Mouse (Mus musculus): ENCODE data around the gene Tgoln1.
A peak's percentile ranks its signal among the peaks of the same experiment; 100 is the strongest.

Tgoln1 gene

DNA sequence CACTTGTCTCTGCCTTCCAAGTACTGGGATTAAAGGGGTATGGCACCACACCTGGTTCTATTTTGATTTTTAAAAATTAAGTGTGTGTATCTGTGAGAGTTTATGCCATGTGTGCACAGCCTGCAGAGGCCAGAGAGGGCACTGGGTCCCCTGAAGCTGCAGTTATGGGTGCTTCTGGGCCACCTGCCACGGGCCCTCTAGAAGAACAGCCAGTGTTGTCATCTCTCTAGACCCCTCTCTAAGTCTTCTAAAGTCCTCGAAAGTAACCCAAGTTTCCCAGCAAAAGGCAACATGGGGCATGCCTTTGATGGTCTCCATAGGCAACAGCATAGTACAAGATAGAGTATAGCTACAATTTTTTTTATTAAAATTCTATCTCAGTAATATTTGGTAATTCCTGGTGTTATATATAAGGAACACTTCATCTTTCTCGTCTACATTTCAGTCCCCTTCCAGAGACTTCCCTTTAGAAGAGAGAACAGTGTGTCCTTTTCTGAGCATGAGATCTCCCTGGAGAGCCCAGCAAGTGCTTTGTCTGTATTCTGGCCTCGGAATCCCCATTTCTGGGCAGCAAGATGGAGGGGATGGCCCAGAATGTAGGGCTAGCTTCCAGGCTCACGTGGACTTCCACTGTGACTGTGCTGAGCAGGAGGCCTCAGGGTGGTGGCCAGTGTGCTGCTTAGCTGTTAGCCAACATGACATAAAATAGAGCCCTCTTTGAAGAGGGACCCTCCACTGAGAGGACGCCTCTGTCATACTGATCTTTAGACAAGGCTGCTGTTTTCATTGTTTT lies 23.6 kb downstream of the Tgoln1 start:
- no peak for DNase-seq

DNA sequence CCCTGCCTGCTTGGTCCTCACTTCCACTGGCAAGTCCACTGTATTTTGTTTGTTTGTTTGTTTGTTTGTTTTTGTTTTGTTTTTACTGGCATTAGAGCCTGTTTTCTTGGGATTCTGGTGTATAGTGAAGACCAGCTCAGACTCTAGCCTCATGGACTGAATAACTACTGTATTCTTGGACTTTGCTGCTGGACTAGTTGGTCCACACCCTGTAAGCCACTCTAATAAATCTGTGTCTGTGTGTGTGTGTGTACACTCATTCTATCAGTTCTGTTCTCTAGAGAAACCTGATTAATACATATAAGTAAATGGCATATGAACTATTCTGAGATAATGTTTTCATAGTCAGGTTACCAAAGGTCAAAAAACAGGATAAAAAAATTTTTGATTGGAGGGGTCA lies 26.7 kb downstream of the Tgoln1 start:
- DNase-seq, result no peak

DNA sequence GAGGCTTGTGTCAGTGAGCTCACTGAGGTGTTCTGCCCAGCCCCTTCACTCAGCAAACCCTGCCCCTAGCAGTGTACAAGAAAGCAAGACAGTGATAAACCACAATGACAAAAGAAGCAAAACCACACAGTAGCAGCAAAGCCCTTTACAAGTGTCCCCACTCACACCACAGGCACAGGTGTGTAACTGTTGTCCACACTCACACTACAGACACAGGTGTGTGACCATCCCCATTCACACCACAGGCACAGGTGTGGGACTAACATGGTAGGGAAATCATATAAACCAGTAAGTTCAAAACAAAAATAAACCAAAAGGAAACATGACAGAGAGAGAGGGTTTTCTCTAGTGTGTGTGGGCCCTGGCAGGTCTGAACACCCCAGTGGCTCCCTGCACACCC lies 28.5 kb downstream of the Tgoln1 start:
- DNase-seq, result no peak

DNA sequence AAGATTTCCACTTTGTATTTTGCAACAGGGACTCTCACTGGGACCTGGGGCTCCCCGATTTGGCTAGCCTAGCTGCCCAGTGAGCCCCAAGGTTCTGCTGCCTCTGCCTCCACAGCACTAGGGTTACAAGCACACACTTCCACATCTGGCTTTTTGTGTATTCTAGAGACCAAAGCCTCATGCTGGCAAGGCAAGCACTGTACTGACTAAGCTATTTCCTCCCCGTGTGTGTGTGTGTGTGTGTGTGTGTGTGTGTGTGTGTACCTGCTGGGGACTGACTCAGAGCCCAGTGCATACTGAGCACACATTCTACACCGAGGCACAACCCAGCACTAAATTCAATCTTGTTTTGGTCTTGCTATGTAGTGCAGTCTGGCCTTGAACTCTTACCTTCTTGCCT lies 30.1 kb downstream of the Tgoln1 start:
- DNase-seq, result no peak

DNA sequence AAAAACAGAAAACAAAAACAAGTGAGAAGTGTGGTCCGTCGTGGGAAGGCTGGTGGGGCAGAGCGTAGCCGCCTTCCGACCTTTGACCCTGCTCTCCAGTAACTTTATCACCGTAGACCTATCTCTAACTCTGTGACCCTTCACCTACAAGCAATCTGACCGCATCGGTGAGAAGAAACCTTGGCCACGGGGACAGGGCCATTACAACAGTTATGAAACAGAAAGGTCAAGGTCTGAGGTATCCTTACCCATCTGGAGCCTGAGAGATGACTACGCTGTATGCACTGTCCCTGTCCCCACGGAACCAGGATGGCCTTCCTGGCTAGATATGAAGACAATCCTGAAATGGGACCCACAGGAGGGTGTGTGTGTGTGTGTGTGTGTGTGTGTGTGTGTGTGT lies 32.6 kb downstream of the Tgoln1 start:
- DNase-seq, result no peak

DNA sequence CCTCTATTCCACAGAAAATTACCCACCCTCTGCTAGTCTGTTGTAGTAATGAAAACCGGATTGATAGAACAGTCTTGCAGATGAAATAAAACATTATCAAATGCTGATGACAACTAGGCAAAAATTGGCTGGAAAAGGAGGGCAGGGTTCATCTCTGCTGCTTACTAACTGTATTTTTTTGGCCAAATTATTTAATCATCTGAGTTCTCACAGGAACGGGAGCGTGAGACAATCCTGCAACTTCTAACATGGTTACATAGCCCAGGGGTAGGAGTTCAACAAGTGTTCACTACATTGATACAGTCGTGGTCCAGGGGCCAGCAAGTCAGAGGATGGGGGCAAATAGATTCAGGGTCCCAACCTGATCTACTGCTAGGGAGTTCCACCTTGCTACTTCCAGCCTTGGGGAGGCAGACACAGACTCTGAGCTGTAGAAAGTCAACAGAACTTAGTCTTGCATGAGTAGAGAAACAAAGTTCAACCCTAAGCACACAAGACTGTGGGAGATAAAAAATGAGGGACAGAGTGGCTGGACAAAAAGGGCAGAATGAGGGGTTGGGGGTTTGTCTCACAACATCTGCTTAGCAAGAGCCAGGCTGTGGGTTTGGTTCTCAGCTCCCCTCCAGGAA lies 33.5 kb downstream of the Tgoln1 start:
- DNase-seq, result no peak

DNA sequence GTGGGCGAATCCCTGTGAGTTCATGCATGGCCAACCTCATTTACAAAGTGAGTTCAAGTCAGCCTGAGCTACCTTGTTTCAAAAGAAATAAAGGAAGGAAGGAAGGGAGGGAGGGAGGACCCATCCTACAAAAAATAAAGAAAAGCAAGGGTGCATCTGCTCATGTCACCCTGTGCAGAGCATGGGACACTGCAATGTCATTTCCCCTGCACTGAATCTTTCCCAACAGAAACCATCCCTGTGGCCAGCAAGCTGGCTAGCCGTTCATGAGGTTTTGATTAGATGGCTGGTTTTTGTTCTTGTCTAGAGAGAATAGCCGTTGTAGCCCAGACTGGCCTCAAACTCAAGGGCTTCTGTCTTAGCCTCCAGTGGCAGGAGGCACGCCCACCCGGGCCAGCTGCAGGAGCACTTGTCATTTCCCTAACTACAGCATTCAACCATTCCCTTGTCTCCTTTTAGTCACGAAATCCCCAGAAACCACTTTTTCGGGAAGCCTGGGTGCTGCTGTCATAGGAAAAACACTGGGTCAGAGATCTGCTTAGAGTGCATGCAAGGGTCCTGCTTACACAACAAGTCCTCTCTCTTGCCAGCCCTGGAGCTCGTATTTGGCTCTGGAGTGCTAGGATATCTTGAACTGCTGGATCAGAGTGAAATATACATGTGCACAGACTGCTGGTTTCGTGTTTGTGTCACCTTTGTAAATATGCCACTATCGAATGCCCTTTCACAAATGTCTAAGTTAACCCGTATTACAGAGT lies 35.0 kb downstream of the Tgoln1 start:
- no peak for DNase-seq

DNA sequence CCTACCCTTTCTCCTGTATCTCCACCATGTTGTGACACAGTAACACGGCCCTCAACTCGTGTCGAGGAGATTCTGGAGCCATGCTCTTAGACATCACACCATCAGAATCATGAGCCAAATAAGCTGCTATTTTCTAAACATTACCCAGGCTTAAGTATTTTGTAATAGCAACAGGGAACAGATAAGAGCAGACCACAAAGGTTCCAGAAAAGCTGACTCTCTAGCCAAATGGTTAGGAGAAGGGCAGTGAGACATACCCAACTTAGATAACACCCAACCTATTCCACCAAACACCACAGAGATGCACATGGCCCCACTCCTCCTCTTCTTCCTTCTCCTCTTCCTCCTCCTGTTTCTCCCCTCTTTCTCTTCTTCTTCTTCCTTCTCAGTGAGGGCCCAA lies 40.8 kb downstream of the Tgoln1 start:
- DNase-seq, result no peak

DNA sequence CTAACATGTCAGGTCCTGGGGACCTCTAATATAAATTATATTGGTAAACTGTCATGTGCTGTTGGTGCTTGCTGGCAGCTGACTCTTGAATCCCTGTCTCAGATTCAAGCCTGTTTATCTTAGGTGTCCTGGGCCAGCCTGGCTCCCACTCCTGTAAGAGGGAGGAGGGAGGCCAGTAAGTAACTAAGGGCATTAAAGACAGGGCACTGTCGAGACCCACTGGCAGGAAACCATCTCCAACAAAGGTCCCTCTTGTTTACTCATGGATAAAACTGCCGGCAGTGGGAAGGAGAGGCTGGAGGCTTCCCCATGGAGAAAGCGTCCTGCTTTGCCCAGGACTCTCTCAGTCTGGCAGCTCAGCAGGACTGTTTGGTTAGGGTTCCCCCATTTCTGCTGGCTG lies 45.0 kb downstream of the Tgoln1 start:
- DNase-seq, result no peak

DNA sequence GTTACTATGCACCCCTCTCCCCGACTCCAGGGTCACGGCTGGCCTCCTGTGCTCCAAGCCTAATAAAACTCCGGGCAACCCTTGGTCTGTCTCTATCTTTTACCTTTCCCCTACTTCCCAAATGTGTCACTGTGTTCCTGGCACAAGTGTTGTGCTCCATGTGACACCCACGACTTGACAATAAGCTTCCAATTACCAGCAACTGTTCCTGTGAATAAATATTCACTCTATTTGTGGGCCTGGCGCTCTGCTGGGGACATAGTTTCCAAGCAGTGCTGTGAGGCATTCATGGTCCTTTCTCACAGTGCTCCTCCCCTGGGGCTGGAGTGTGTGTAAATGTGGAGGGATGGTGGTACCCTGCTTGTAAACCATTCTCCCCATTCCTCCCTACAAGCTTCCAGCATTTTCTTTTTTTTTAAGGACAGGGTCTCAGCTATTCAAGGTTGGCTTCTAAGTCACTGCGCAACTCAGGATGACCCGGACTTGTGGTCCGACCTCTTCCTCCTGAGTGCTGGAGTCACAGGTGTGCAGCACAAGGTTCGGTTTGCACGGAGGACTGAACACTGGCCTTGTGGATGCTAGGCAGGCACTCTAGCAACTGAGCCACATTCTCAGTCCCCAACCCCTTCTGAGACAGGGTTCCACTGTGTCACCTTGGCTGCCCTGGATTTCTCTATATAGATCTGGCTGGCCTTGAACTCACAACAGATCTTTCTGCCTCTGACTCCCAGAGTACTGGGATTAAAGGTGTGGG lies 46.0 kb downstream of the Tgoln1 start:
- no peak for DNase-seq

DNA sequence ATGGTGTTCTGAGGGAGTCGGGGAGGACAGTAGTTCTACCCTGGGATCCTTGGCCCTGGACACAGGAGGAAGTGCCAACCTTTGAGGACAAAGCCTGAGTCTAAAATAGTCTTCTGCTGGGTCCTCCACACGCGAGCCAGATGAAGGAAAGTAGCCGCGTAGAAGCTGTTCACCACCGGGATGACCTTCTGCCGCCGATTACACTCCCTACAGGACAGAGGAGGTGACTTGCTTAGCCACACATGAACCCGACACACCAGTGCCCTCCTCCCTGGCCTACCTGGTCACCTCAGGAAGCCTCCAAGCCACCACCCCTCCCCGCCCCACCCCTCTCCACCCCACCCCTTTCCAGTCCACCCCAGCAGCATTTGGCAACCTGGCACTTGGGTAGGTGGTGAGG lies 48.1 kb downstream of the Tgoln1 start:
- no peak for DNase-seq

DNA sequence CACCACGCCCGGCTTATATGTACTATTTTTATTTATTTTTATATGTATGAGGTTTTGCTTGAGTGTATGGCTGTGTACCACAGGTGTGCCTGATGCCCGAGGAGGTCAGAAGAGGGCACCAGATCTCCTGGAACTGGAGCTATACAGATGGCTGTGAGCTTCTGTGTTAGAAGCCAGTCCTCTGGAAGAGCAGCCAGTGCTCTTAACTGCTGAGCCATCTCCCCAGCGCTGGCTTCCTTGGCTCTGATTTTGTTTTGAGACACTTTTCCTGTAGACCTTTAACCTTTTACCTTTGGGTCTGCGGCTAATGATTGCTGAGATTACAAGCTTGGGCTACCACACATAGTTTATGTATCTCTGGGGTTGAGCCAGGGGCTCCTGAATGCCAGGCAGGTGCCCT lies 49.3 kb downstream of the Tgoln1 start:
- no peak for DNase-seq

DNA sequence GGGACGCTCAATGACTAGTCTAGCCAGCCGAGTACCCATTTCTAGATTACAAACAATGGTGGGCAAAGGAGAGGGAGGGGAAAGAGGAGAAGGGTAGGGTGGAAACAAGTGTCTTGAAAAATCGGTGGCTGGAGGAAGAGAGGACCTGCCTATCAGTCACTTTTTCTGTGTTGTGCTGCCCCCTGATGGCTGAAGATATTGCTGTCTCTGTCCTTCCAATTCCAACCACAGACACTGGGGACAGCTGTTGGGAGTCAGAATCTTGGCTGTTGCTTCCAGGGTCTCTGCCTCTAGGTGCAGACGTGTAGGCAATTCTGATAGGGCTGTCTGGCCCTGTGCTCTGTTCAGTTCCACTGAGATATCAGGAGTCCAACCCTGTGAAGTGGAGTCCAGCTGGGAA lies 50.8 kb downstream of the Tgoln1 start:
- DNase-seq, result peak; percentile 86

DNA sequence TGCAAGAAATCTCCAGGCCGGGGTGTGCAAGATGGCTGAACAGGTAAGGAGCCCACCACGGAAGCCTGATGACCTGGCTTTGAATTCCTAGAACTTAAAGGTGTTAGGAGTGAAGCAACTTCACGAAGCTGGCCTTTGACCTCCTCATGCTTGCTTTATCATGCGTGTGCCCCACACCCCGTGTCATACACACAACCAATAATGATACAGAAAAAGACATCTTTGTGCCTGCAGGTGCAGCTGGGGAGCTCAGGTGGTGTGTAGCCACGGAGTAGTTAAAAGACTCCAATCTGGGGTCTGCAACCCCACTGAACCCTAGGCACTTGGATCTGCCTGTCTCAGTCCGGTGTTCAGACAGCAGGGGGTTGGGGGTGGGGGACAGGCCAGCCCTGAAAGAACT lies 51.3 kb downstream of the Tgoln1 start:
- DNase-seq, result no peak

DNA sequence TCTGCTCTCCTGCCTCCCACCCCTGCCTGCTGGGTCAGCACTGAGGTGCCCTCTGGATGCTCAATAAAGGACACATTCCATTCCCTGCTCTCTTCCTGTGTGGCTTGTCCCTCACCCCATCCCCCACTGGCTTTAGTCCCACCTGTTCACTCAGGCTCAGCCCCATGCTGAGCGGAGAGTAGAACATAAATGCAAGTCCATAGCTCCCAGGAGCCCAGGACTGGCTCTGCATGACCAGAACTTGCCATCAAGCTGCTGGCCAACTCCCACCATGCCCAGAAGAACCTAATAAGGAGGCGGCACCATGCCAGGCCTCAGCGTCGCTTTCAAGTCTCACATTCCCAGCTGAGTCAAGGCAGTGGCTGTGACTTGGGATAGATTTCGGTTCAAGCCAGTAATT lies 53.9 kb downstream of the Tgoln1 start:
- DNase-seq, result no peak

DNA sequence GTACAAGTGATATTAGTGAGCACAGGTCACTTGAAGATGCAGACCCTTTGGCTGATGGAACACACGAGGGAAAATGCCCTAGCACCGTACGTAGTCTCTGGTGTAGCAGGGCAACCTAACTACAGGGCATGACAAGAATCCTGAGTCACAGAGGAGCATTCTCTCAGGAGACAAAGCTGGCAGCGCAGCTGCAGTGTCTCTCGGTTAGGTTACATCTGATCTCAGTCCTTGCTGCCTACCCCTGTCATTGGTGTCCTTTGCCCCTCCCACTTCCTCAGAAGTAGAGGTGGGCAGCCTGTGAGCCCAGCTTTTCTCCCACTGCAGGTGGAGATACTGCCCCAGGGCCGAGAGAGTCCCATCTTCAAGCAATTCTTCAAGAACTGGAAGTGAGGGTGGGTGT lies 54.3 kb downstream of the Tgoln1 start:
- DNase-seq, result no peak

DNA sequence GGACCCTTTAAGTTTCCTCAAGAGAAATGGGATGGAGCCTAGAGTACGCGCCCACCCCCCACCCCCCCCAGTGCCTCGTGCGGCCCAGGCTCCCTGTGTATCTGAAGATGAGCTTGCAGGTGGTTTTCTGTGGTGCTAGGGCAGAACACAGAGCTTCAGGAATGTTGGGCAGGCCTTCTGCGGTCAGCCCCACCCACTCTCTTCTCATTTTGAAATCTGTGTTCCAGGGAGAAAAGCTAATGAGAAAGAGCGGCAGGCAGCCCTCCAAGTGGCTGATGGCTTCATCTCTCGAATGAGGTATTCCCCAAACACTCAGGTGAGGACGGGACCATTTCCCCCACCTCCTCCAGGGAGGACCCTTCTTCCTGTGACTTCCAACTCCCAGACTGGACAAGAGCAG lies 56.0 kb downstream of the Tgoln1 start:
- DNase-seq, result no peak
